Mouse (Mus musculus): ENCODE measurements at regions not wholly inside any gene's neighbourhood (a gene's known extent, or its start where the extent isn't known, plus 50 kb on each side); places are given as distances from the start of the nearest gene placed in this dataset.

DNA sequence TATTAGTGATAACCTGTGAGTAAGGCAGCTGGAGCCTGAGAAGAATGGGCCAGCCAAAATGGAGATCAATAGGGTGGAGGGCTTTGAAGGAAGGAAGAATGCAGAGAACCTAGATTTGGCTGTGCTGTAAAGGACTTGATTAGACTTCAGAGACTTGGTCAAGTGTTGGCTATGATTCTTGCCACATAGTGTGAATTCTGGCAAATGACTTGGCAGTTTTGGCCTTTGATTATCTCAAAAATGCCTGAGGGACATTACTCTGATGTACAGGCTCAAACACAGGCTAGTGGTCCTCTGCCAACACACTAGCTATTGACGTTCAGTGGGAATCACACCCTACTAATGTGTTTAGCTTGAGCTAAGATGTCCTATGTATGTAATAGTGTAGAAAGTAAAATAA lies 237.5 kb downstream of the Osr1 start:
- no peak for TF ChIP-seq EP300 (IDR thresholded peaks at IDR 0.05; ENCODE audit: low read depth)
- no peak for TF ChIP-seq CTCF (IDR thresholded peaks at IDR 0.05; ENCODE audit: low read depth)

All from heart, postnatal 0 days (tissue).